Mouse (Mus musculus): ENCODE results near the gene Pinlyp. TPM values are rescaled to one million over a fixed set of nuclear protein-coding genes. Genes with fewer than 3 reads are reported as not detected.
A peak's percentile ranks its signal among the peaks of the same experiment; 100 is the strongest.

Pinlyp gene
- polyA plus RNA-seq, 1 experiment from 2014 or later: not detected

DNA sequence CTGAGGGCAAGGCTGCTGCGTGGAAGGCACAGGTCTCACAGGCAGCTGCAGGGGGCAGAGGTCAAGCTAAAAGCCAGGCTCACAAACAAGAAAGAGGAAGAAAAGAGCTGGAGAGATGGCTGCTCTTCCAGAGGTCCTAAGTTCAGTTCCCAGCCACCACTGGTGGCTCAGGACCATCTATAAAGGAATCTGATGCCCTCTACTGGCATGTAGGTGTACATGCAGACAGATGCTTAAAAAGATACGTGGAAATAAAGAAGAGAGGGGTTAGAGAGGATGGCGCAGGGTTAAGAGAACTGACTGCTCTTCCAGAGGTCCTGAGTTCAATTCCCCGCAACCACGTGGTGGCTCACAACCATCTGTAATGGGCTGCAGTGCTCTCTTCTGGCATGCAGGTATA lies 26.5 kb upstream of the Pinlyp start:
- no peaks in the 10 kb centered on the region for H3K27me3 ChIP-seq (ENCODE audit: insufficient read depth, low read length)
- DNase-seq: peak; percentile 46
- TF ChIP-seq CTCF (IDR thresholded peaks at IDR 0.05; ENCODE audit: low read depth): peak; percentile 52
- no peaks in the 10 kb centered on the region for H3K9me3 ChIP-seq (ENCODE audit: low read depth, low read length)
- no peaks in the 10 kb centered on the region for H3K4me1 ChIP-seq (ENCODE audit: insufficient read depth)
- ATAC-seq (ENCODE audit: insufficient read depth): no peak
- peaks cover 61% of the 10 kb centered on the region for H3K36me3 ChIP-seq (ENCODE audit: insufficient read depth)
- no peak overlapping the region for H3K27ac ChIP-seq (ENCODE audit: low read depth)
- no peak overlapping the region for H3K4me2 ChIP-seq
- 53% methylated on average over 5 of the region's 5 CpGs for WGBS
- no peak overlapping the region for H3K9ac ChIP-seq
- H3K4me3 ChIP-seq (ENCODE audit: low read depth, low read length): no peak overlapping the region

DNA sequence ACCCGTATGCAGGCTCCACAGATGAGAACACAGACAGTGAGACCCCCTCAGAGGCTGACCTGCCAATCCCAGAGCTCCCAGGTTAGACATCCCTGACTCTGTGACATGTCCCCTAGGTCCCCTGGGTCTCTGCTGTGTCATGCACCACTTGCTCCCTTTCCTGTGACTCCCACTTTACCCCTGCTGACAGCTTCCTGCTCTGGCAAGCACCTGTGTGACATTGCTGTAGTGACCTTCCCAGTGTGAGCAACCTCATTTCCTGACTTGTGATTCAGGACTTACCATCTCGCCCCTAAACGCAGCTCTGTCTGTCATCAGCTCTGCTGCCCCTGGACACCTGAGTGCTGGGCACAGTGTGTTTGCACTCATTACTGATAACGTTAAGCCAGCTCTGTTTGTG lies 25.2 kb upstream of the Pinlyp start:
- peaks cover 75% of the 10 kb centered on the region for H3K36me3 ChIP-seq (ENCODE audit: insufficient read depth)
- 67% methylated on average over 4 of the region's 4 CpGs for WGBS
- ATAC-seq (ENCODE audit: insufficient read depth): no peak

DNA sequence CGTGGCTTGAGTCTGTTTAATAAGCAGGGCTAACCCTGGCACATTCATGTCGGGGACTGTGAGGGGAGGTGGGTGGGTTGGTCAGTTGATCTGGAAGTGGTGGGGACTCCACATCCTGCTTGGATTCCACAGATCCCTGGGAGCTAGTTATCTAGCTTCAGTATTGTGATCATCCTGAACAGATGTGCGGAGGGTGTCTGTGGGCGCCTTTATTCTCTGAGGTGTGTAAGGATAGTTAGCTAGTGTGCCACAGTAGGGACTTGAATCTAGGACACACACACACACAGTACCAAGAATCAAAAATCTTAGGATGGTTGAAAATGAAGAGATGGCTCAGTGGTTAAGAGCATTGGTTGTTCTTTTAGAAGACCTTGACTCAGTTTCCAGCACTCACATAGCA lies 22.6 kb upstream of the Pinlyp start:
- Histone ChIP-seq H3K4me2 (no peak overlapping the region), H3K36me3 (ENCODE audit: insufficient read depth) (peaks cover 93% of the 10 kb centered on the region), H3K4me1 (ENCODE audit: insufficient read depth) (no peaks in the 10 kb centered on the region), H3K27me3 (ENCODE audit: insufficient read depth, low read length) (no peaks in the 10 kb centered on the region), H3K27ac (ENCODE audit: low read depth) (no peak overlapping the region), H3K9ac (no peak overlapping the region), H3K4me3 (ENCODE audit: low read depth, low read length) (no peak overlapping the region), H3K9me3 (ENCODE audit: low read depth, low read length) (no peaks in the 10 kb centered on the region)
- ATAC-seq (ENCODE audit: insufficient read depth) (no peak), DNase-seq (no peak)
- 86% methylated on average over 4 of the region's 4 CpGs for WGBS
- no peak for TF ChIP-seq CTCF (IDR thresholded peaks at IDR 0.05; ENCODE audit: low read depth)

More for the DNA sequence above, 25.2 kb upstream of the Pinlyp start:
- H3K9me3 ChIP-seq (ENCODE audit: low read depth, low read length): no peaks in the 10 kb centered on the region
- no peak overlapping the region for H3K4me2 ChIP-seq
- H3K27me3 ChIP-seq (ENCODE audit: insufficient read depth, low read length): no peaks in the 10 kb centered on the region
- no peak overlapping the region for H3K4me3 ChIP-seq (ENCODE audit: low read depth, low read length)
- no peak for TF ChIP-seq CTCF (IDR thresholded peaks at IDR 0.05; ENCODE audit: low read depth)
- no peaks in the 10 kb centered on the region for H3K4me1 ChIP-seq (ENCODE audit: insufficient read depth)
- H3K27ac ChIP-seq (ENCODE audit: low read depth): no peak overlapping the region
- H3K9ac ChIP-seq: no peak overlapping the region
- DNase-seq: no peak

DNA sequence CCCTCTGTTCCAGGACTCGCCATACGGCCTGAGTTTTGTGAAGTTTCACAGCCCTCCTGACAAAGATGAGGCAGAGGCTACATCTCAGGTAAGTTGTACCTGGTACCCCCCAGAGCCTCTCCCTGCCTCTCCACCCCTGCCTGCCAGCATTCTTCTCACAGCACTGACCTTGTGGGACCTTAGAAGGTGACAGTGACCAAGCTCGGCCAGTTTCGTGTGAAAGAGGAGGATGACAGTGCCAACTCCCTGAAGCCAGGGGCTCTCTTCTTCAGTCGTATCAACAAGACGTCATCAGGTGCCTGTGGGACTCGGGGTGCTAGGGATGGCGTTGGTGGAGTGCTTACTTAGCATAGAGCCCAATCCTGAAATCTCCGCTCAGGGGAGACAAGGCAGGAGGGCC lies 20.3 kb upstream of the Pinlyp start:
- H3K4me3 ChIP-seq (ENCODE audit: low read depth, low read length): no peak overlapping the region
- no peak overlapping the region for H3K9ac ChIP-seq
- peaks cover 91% of the 10 kb centered on the region for H3K36me3 ChIP-seq (ENCODE audit: insufficient read depth)
- H3K4me2 ChIP-seq: no peak overlapping the region
- ATAC-seq (ENCODE audit: insufficient read depth) (no peak), DNase-seq (no peak)
- H3K9me3 ChIP-seq (ENCODE audit: low read depth, low read length): no peaks in the 10 kb centered on the region
- 92% methylated on average over 9 of the region's 9 CpGs for WGBS
- no peak for TF ChIP-seq CTCF (IDR thresholded peaks at IDR 0.05; ENCODE audit: low read depth)
- H3K4me1 ChIP-seq (ENCODE audit: insufficient read depth): no peaks in the 10 kb centered on the region
- H3K27me3 ChIP-seq (ENCODE audit: insufficient read depth, low read length): no peaks in the 10 kb centered on the region
- no peak overlapping the region for H3K27ac ChIP-seq (ENCODE audit: low read depth)

DNA sequence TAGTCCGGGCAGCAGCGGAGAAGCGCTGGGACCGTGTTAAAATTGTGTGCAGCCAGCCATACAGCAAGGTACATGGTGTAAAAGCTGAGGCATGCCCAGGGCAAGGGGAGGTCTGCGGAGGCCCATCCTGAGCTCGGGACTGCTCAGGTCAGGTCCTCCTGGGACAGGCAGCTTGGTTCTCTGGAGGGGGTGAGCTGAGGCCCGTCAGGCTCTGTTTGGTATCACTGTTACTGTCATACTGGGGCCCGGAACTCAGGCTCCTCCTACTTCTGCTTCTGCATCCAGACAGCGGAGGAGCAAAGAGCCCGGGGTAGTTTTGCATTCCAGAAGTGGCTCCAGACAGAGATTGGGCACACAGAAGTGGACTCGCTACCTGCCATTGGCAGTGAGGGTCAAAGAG lies 19.7 kb upstream of the Pinlyp start:
- no peaks in the 10 kb centered on the region for H3K9me3 ChIP-seq (ENCODE audit: low read depth, low read length)
- H3K27me3 ChIP-seq (ENCODE audit: insufficient read depth, low read length): no peaks in the 10 kb centered on the region
- no peak overlapping the region for H3K9ac ChIP-seq
- 92% methylated on average over 11 of the region's 11 CpGs for WGBS
- DNase-seq (no peak), ATAC-seq (ENCODE audit: insufficient read depth) (no peak)
- H3K4me1 ChIP-seq (ENCODE audit: insufficient read depth): no peaks in the 10 kb centered on the region
- no peak for TF ChIP-seq CTCF (IDR thresholded peaks at IDR 0.05; ENCODE audit: low read depth)
- no peak overlapping the region for H3K4me2 ChIP-seq
- H3K36me3 ChIP-seq (ENCODE audit: insufficient read depth): peaks cover 87% of the 10 kb centered on the region
- H3K4me3 ChIP-seq (ENCODE audit: low read depth, low read length): no peak overlapping the region
- H3K27ac ChIP-seq (ENCODE audit: low read depth): no peak overlapping the region

DNA sequence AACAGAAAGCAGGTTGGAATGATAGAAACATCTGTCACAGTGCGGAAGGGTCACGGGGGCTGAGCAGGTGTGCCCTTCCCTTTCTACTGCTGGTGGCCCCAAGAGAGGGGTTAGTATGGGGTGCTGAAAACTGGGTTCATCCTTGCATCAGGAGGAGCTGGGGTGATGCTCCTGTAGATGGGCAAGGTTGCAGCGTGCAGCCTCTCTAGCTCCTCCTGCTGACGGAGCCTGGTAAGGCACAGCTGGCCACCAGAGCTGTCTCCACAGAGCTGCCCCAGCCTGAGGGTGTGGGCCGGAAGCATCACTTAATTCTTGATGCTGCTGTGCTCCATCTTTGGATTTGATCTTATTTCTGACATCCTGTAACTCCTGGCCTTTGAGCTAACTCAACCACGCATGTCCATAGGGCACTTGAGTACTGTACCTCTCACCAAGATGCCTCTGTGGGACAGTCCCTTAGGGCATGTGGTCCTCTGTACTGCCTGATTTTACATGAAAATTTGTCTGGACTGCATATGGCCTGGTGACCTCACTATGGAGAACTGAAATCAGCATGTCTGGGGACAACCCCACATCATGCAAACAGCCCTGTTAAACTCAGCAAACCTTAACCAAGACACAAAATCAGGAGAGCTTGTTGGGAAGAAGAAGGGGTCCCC lies 18.8 kb upstream of the Pinlyp start:
- 63% methylated on average over 6 of the region's 6 CpGs for WGBS
- Histone ChIP-seq H3K36me3 (ENCODE audit: insufficient read depth) (peaks cover 87% of the 10 kb centered on the region), H3K9me3 (ENCODE audit: low read depth, low read length) (no peaks in the 10 kb centered on the region)

DNA sequence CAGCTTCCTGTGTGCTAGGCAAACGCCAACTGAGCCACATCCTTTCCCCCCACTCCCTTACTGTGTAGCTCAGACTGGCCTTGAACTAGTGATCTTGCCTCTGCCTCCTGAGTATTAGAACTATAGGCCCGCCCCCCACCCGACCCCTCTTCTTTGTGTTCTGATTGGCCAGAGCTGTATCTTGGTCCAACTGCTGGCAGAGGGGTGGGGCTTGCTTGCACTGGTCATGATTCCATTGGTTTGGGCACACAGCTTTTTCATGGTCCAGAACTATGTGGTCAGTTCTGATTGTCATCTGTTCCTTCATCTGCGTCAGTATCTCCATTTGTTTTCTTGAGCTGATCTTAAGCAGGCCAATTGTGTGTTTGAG lies 17.9 kb upstream of the Pinlyp start:
- peaks cover 82% of the 10 kb centered on the region for H3K36me3 ChIP-seq (ENCODE audit: insufficient read depth)

More for the DNA sequence above, 18.8 kb upstream of the Pinlyp start:
- Histone ChIP-seq H3K4me1 (ENCODE audit: insufficient read depth) (no peaks in the 10 kb centered on the region), H3K4me3 (ENCODE audit: low read depth, low read length) (no peak overlapping the region), H3K9ac (no peak overlapping the region), H3K27ac (ENCODE audit: low read depth) (no peak overlapping the region), H3K27me3 (ENCODE audit: insufficient read depth, low read length) (no peaks in the 10 kb centered on the region), H3K4me2 (no peak overlapping the region)
- peak; percentile 82 for TF ChIP-seq CTCF (IDR thresholded peaks at IDR 0.05; ENCODE audit: low read depth)
- ATAC-seq (ENCODE audit: insufficient read depth) (peak; percentile 39; the same call in 1 of the 2 replicates), DNase-seq (peak; percentile 79)

More for the DNA sequence above, 17.9 kb upstream of the Pinlyp start:
- Histone ChIP-seq H3K4me1 (ENCODE audit: insufficient read depth) (no peaks in the 10 kb centered on the region), H3K4me2 (no peak overlapping the region), H3K9me3 (ENCODE audit: low read depth, low read length) (no peaks in the 10 kb centered on the region), H3K9ac (no peak overlapping the region), H3K4me3 (ENCODE audit: low read depth, low read length) (no peak overlapping the region), H3K27me3 (ENCODE audit: insufficient read depth, low read length) (no peaks in the 10 kb centered on the region), H3K27ac (ENCODE audit: low read depth) (no peak overlapping the region)
- WGBS: 74% methylated on average over 4 of the region's 4 CpGs
- ATAC-seq (ENCODE audit: insufficient read depth): no peak
- no peak for TF ChIP-seq CTCF (IDR thresholded peaks at IDR 0.05; ENCODE audit: low read depth)
- no peak for DNase-seq

Measured in lung, embryonic 14.5 days (tissue).